Mouse (Mus musculus): ENCODE data around the gene Sec23ip.

Sec23ip gene

GRCm38 (mm10) chr7:128781846-128782245 lies 37.1 kb downstream of the Sec23ip start:
- DNase-seq (ENCODE audit: low read depth): no peak

DNA sequence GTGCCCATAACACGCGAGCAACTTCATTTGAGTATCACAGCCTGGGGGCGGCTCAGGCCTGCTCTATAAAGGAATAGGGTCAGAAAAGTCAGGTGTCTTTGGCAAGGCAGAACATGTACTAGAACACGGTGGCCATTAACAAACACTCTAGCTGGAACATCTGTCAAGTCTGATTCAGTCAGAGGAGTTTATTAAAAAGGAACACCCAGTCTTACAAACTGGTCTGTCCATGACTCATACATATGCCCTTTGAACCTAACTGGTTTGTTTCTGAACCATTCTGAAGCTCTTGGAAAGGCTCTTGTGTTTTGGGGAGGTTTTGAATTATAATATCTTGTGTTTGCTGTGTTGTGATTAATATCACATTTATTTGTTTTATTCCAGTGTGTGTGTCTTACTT lies 45.3 kb downstream of the Sec23ip start:
- DNase-seq (ENCODE audit: low read depth): peak; percentile 30

GRCm38 (mm10) chr7:128793464-128793863 lies 48.7 kb downstream of the Sec23ip start:
- DNase-seq (ENCODE audit: low read depth): no peak

DNA sequence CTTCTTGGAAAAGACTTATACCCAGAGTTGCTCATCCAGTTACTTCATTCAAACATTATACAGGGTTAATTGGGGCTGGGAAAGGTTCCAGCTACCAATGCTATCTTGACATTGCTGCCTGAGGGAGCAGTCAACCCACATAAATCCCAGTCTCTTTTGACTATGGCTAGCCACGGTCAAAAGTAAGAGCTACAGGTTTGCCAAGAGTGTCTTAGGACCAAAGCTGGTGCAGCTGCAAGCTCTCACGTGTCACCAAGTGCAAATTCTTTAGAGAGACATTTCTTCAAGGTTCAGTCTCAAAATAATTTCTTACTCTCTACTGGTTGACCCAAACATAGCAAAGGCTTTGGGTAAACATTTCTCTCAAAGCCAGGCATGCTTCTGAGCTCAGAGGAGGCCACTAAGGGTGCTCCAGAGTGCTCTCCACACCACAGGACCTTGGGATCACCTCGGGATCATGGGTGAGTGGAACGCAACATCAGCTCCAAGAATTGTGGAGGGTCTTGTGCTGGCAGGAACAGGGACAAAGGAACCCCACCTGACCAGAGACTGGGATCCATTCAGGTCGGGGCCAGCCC lies 80.3 kb downstream of the Sec23ip start:
- no peak for DNase-seq (ENCODE audit: low read depth)

- no peak for DNase-seq (ENCODE audit: low read depth)
Measured at GRCm38 (mm10) chr7:128832455-128833081, 87.8 kb downstream of the Sec23ip start.

GRCm38 (mm10) chr7:128833196-128833595 lies 88.5 kb downstream of the Sec23ip start:
- DNase-seq (ENCODE audit: low read depth): no peak

Data from 416B (cell line).